Mouse (Mus musculus) heart, adult 9 months (tissue): Measurements from ENCODE around the gene 2900026A02Rik.

Source experiments
- DNase-seq, 2 experiments: peaks; one replicate each; pipeline ENCODE4 v3.0.0; 2022; ENCODE audit warnings: low spot score in 2 of 2

Gene 2900026A02Rik

GRCm38 (mm10) chr5:113122326-113123054 is 98.5 kb downstream of the 2900026A02Rik start:
- no peak for DNase-seq

- no peak for DNase-seq
These were observed 99.5 kb downstream of the 2900026A02Rik start for GRCm38 (mm10) chr5:113121591-113121875.

- DNase-seq, result no peak
These were observed 100.1 kb downstream of the 2900026A02Rik start for GRCm38 (mm10) chr5:113120741-113121590.

GRCm38 (mm10) chr5:113119861-113120465 is 101.1 kb downstream of the 2900026A02Rik start:
- no peak for DNase-seq

- DNase-seq, result no peak
These were observed 101.7 kb downstream of the 2900026A02Rik start for GRCm38 (mm10) chr5:113119291-113119690.

- DNase-seq, result no peak
These were observed 102.3 kb downstream of the 2900026A02Rik start for GRCm38 (mm10) chr5:113118695-113119094.

GRCm38 (mm10) chr5:113117361-113117760 is 103.7 kb downstream of the 2900026A02Rik start:
- DNase-seq, result no peak

- DNase-seq, result no peak
These were observed 105.1 kb downstream of the 2900026A02Rik start for GRCm38 (mm10) chr5:113115896-113116295.

- peak; percentile 39 to 53 for DNase-seq
These were observed 106.5 kb downstream of the 2900026A02Rik start for GRCm38 (mm10) chr5:113114264-113115225.

GRCm38 (mm10) chr5:113113120-113113519 is 107.9 kb downstream of the 2900026A02Rik start:
- no peak for DNase-seq

GRCm38 (mm10) chr5:113111336-113111735 is 109.7 kb downstream of the 2900026A02Rik start:
- no peak for DNase-seq

- DNase-seq, result no peak
These were observed 110.1 kb downstream of the 2900026A02Rik start for GRCm38 (mm10) chr5:113110929-113111328.

GRCm38 (mm10) chr5:113109651-113110050 is 111.4 kb downstream of the 2900026A02Rik start:
- peak in 1 of 2 experiments; percentile 36 for DNase-seq

GRCm38 (mm10) chr5:113108165-113108764 is 112.8 kb downstream of the 2900026A02Rik start:
- peak; percentile 22 to 45 for DNase-seq

- peak in 1 of 2 experiments; percentile 24 for DNase-seq
These were observed 113.3 kb downstream of the 2900026A02Rik start for GRCm38 (mm10) chr5:113107709-113108108.

- no peak for DNase-seq
These were observed 114.4 kb downstream of the 2900026A02Rik start for GRCm38 (mm10) chr5:113106594-113106993.

GRCm38 (mm10) chr5:113105481-113105880 is 115.6 kb downstream of the 2900026A02Rik start:
- no peak for DNase-seq

- DNase-seq, result no peak
These were observed 116.0 kb downstream of the 2900026A02Rik start for GRCm38 (mm10) chr5:113105035-113105434.

GRCm38 (mm10) chr5:113102455-113102854 is 118.6 kb downstream of the 2900026A02Rik start:
- no peak for DNase-seq

- DNase-seq, result no peak
These were observed 119.6 kb downstream of the 2900026A02Rik start for GRCm38 (mm10) chr5:113101457-113101856.

- DNase-seq, result no peak
These were observed 120.6 kb downstream of the 2900026A02Rik start for GRCm38 (mm10) chr5:113100422-113100821.
